ENCODE assay signal across 8 mouse cellular contexts in genomic region chr10:95501463-95502081, GRCm38 (mm10). TPM values are rescaled to one million over a fixed set of nuclear protein-coding genes. Genes with fewer than 3 reads are reported as not detected.
DNase-seq lines count a peak whose midpoint lies in the region; ATAC-seq and TF ChIP-seq lines count a peak whose summit lies in the region.

TSS of gene Mrpl42 (minus strand) at chr10:95501940.

- H3ac ChIP-seq in C2C12 (ENCODE audit: control insufficient read depth, insufficient read length, low read depth): peak within 1 kb of the TSS; percentile 79

- peak; percentile 72; the same call in 1 of the 2 replicates for TF ChIP-seq POLR2A in brain, embryonic 14.5 days (IDR thresholded peaks at IDR 0.05; ENCODE audit: borderline replicate concordance, extremely low read depth, insufficient read depth, insufficient read length, poor library complexity, severe bottlenecking)
- peak; percentile 72; the same call in 1 of the 2 replicates for TF ChIP-seq POLR2A in limb, embryonic 14.5 days (IDR thresholded peaks at IDR 0.05; ENCODE audit: borderline replicate concordance, extremely low read depth, insufficient read depth, insufficient read length)

- H3K9me3 ChIP-seq in heart, embryonic 10.5 days: no peaks in the 10 kb centered on the region
- H3K9me3 ChIP-seq in kidney, embryonic 14.5 days (ENCODE audit: control insufficient read depth, low read length): no peaks in the 10 kb centered on the region
- H3K9me3 ChIP-seq in limb, embryonic 14.5 days (ENCODE audit: control insufficient read depth, low read length): no peaks in the 10 kb centered on the region
- no peaks in the 10 kb centered on the region for H3K9me3 ChIP-seq in midbrain, embryonic 16.5 days (replicated peaks; ENCODE audit: control insufficient read depth, low read length, poor library complexity, severe bottlenecking)

- DNase-seq in brain, embryonic 14.5 days (ENCODE audit: low read depth): peak; percentile 95
- DNase-seq in heart, embryonic 10.5 days (ENCODE audit: low spot score): peak; percentile 96
- DNase-seq in limb, embryonic 14.5 days (ENCODE audit: low spot score): peak; percentile 96
- DNase-seq in spleen, postnatal 10 days (ENCODE audit: low spot score in 2 of 2): peak; percentile 71 to 92

- peaks cover 13% of the 10 kb centered on the region for H3K79me3 ChIP-seq in C2C12 (ENCODE audit: low read depth)

- peaks cover 18% of the 10 kb centered on the region for H3K36me3 ChIP-seq in C2C12 (ENCODE audit: control insufficient read depth, insufficient read depth)
- peaks cover 24% of the 10 kb centered on the region for H3K36me3 ChIP-seq in heart, embryonic 10.5 days
- H3K36me3 ChIP-seq in kidney, embryonic 14.5 days (ENCODE audit: control insufficient read depth, insufficient read depth, low read length): peaks cover under 1% of the 10 kb centered on the region; the same call in 1 of the 2 replicates
- H3K36me3 ChIP-seq in limb, embryonic 14.5 days (ENCODE audit: control insufficient read depth, insufficient read depth, low read length): peaks cover 5% of the 10 kb centered on the region; the same call in 1 of the 2 replicates
- peaks cover 2% of the 10 kb centered on the region; the same call in 1 of the 2 replicates for H3K36me3 ChIP-seq in midbrain, embryonic 16.5 days (ENCODE audit: control insufficient read depth, insufficient read depth, low read length)

- H3K4me2 ChIP-seq in kidney, embryonic 14.5 days (replicated peaks; ENCODE audit: low read depth, low read length): peak within 1 kb of the TSS; percentile 54
- peak within 1 kb of the TSS; percentile 61 for H3K4me2 ChIP-seq in limb, embryonic 14.5 days (replicated peaks; ENCODE audit: low read depth, low read length, severe bottlenecking)
- peak within 1 kb of the TSS; percentile 56 for H3K4me2 ChIP-seq in midbrain, embryonic 16.5 days (ENCODE audit: low read length)

- peaks cover 6% of the 10 kb centered on the region; the same call in 1 of the 2 replicates for H3K4me1 ChIP-seq in heart, embryonic 10.5 days
- H3K4me1 ChIP-seq in kidney, embryonic 14.5 days (ENCODE audit: control insufficient read depth, insufficient read depth, low read length): no peaks in the 10 kb centered on the region
- H3K4me1 ChIP-seq in limb, embryonic 14.5 days (ENCODE audit: control insufficient read depth, insufficient read depth, low read length): peaks cover 6% of the 10 kb centered on the region; the same call in 1 of the 2 replicates
- H3K4me1 ChIP-seq in midbrain, embryonic 16.5 days (ENCODE audit: control insufficient read depth, insufficient read depth, low read length): peaks cover 9% of the 10 kb centered on the region

- H3K27ac ChIP-seq in heart, embryonic 10.5 days: peak within 1 kb of the TSS; percentile 98
- peak within 1 kb of the TSS; percentile 43; the same call in 1 of the 2 replicates for H3K27ac ChIP-seq in kidney, embryonic 14.5 days (ENCODE audit: low read depth, low read length)
- peak within 1 kb of the TSS; percentile 91 for H3K27ac ChIP-seq in limb, embryonic 14.5 days (replicated peaks; ENCODE audit: low read depth, low read length)
- peak within 1 kb of the TSS; percentile 93 for H3K27ac ChIP-seq in midbrain, embryonic 16.5 days (ENCODE audit: low read length)

- no peaks in the 10 kb centered on the region for H3K27me3 ChIP-seq in C2C12 (ENCODE audit: control insufficient read depth, insufficient read depth, insufficient read length)
- H3K27me3 ChIP-seq in heart, embryonic 10.5 days (ENCODE audit: insufficient read depth, poor library complexity, severe bottlenecking): no peaks in the 10 kb centered on the region
- H3K27me3 ChIP-seq in kidney, embryonic 14.5 days (ENCODE audit: control insufficient read depth, insufficient read depth, low read length): no peaks in the 10 kb centered on the region
- H3K27me3 ChIP-seq in limb, embryonic 14.5 days (ENCODE audit: control insufficient read depth, insufficient read depth, low read length): no peaks in the 10 kb centered on the region
- no peaks in the 10 kb centered on the region for H3K27me3 ChIP-seq in midbrain, embryonic 16.5 days (ENCODE audit: control insufficient read depth, insufficient read depth, low read depth, low read length)

- H3K4me3 ChIP-seq in C2C12 (ENCODE audit: insufficient read depth, poor library complexity, severe bottlenecking): peak within 1 kb of the TSS; percentile 88
- peak within 1 kb of the TSS; percentile 86 for H3K4me3 ChIP-seq in heart, embryonic 10.5 days
- H3K4me3 ChIP-seq in kidney, embryonic 14.5 days (ENCODE audit: low read length): peak within 1 kb of the TSS; percentile 63
- peak within 1 kb of the TSS; percentile 73 for H3K4me3 ChIP-seq in limb, embryonic 14.5 days (replicated peaks; ENCODE audit: low read length)
- H3K4me3 ChIP-seq in midbrain, embryonic 16.5 days (ENCODE audit: low read depth, low read length): peak within 1 kb of the TSS; percentile 73

- H3K79me2 ChIP-seq in C2C12 (ENCODE audit: control insufficient read depth, insufficient read depth): peaks cover 35% of the 10 kb centered on the region

- WGBS in heart, embryonic 10.5 days: under 1% methylated on average over 35 of the region's 35 CpGs
- under 1% methylated on average over 35 of the region's 35 CpGs for WGBS in kidney, embryonic 14.5 days
- WGBS in limb, embryonic 14.5 days: under 1% methylated on average over 35 of the region's 35 CpGs
- WGBS in midbrain, embryonic 16.5 days: under 1% methylated on average over 35 of the region's 35 CpGs

- peak within 1 kb of the TSS; percentile 59 for H3K9ac ChIP-seq in kidney, embryonic 14.5 days (ENCODE audit: low read depth, low read length)
- H3K9ac ChIP-seq in limb, embryonic 14.5 days (ENCODE audit: low read depth, low read length, severe bottlenecking): peak within 1 kb of the TSS; percentile 85
- H3K9ac ChIP-seq in midbrain, embryonic 16.5 days (ENCODE audit: low read depth, low read length): peak within 1 kb of the TSS; percentile 84

- peak; percentile 99 for ATAC-seq in erythroblast, adult 5-6 weeks (replicated peaks; ENCODE audit: low FRiP score, poor library complexity, severe bottlenecking)
- ATAC-seq in kidney, embryonic 14.5 days (ENCODE audit: low FRiP score, low TSS enrichment): peak; percentile 96
- peak; percentile 95 for ATAC-seq in limb, embryonic 14.5 days (ENCODE audit: low FRiP score, low read depth)
- peak; percentile 96 for ATAC-seq in midbrain, embryonic 16.5 days

- TF ChIP-seq CTCF in C2C12 (IDR thresholded peaks at IDR 0.05; ENCODE audit: control insufficient read depth, insufficient read depth, insufficient read length): no peak
- TF ChIP-seq CTCF in brain, embryonic 14.5 days (IDR thresholded peaks at IDR 0.05; ENCODE audit: borderline replicate concordance, extremely low read depth, insufficient read depth, insufficient read length): no peak

TF ChIP-seq in C2C12, 6 proteins besides CTCF, POLR2A, EP300 and RAD21:
- no peak for TF ChIP-seq USF1 (IDR thresholded peaks at IDR 0.05; ENCODE audit: low read depth)
- TF ChIP-seq MAX (IDR thresholded peaks at IDR 0.05): no peak
- no peak for TF ChIP-seq FOSL1 (IDR thresholded peaks at IDR 0.05; ENCODE audit: insufficient read depth, low read length, poor library complexity, severe bottlenecking)
- TF ChIP-seq MYOG (IDR thresholded peaks at IDR 0.05; ENCODE audit: control insufficient read depth, extremely low read depth, insufficient read length): no peak
- TF ChIP-seq MYOD1 (IDR thresholded peaks at IDR 0.05; ENCODE audit: control insufficient read depth, insufficient read length, low read depth): no peak
- no peak for TF ChIP-seq CEBPB (IDR thresholded peaks at IDR 0.05; ENCODE audit: low read depth)

RNA-seq across cellular contexts. Expression of gene Mrpl42, which starts in this region (rescaled TPM):
- polyA plus RNA-seq in C2C12 (2012; fragmentation: generic; extraction: Trizol): 163 TPM
- 138 and 177 TPM in 2 replicates for polyA plus RNA-seq in brain, embryonic 14.5 days (2012; rRNA removed)
- total RNA-seq in erythroblast, adult 5-6 weeks (2015; ENCODE audit: low replicate concordance): 29.2 and 61.9 TPM in 2 replicates
- 18.5 and 27.3 TPM in 2 replicates for total RNA-seq in erythroblast, adult 5-6 weeks (2017; ENCODE audit: low replicate concordance)
- 445 and 534 TPM in 2 replicates for polyA plus RNA-seq in heart, embryonic 10.5 days (2016; fragmentation: Nextera tagmentation; extraction: Ambion mirVana)
- 334 and 466 TPM in 2 replicates for polyA plus RNA-seq in kidney, embryonic 14.5 days (2014; fragmentation: Nextera tagmentation; extraction: Ambion mirVana)
- polyA plus RNA-seq in limb, embryonic 14.5 days (2012; rRNA removed): 171 and 184 TPM in 2 replicates
- 303 and 314 TPM in 2 replicates for polyA plus RNA-seq in limb, embryonic 14.5 days (2014; fragmentation: Nextera tagmentation; extraction: Ambion mirVana)
- 237 and 240 TPM in 2 replicates for polyA plus RNA-seq in midbrain, embryonic 16.5 days (2015; fragmentation: Nextera tagmentation; extraction: Ambion mirVana)

Comparison
In these comparisons a context has a peak if more than half of its experiments do, and no peak if none do; other contexts are left out.
1. Peak in every context shown above with its lines: DNase-seq, ATAC-seq, H3K4me3 ChIP-seq and H3K27ac ChIP-seq.
2. H3K27ac ChIP-seq: peak in every context shown above with its lines; median percentile 98 in heart, embryonic 10.5 days; 93 in midbrain, embryonic 16.5 days; 91 in limb, embryonic 14.5 days; 43 in kidney, embryonic 14.5 days.